Mouse (Mus musculus) embryo, embryonic 9.5 days (tissue): ENCODE measurements around the gene Trim2.

Experiments
- DNase-seq: peaks from one replicate; pipeline ENCODE4 v3.0.0-alpha.2; 2017; ENCODE audit errors: extremely low spot score

Gene Trim2

GRCm38 (mm10) chr3:84191141-84191881, 115.4 kb downstream of the Trim2 start:
- no peak for DNase-seq

GRCm38 (mm10) chr3:84190513-84191061, 116.1 kb downstream of the Trim2 start:
- peak; percentile 46 for DNase-seq

- no peak for DNase-seq
Measured at GRCm38 (mm10) chr3:84189629-84190173, 117.0 kb downstream of the Trim2 start.

- DNase-seq: no peak
Measured at GRCm38 (mm10) chr3:84181717-84182116, 125.0 kb downstream of the Trim2 start.

- no peak for DNase-seq
Measured at GRCm38 (mm10) chr3:84181102-84181501, 125.6 kb downstream of the Trim2 start.

GRCm38 (mm10) chr3:84180304-84180703, 126.4 kb downstream of the Trim2 start:
- DNase-seq: no peak

- no peak for DNase-seq
Measured at GRCm38 (mm10) chr3:84177834-84178233, 128.8 kb downstream of the Trim2 start.

- peak; percentile 69 for DNase-seq
Measured at GRCm38 (mm10) chr3:84175337-84176315, 131.1 kb downstream of the Trim2 start.

GRCm38 (mm10) chr3:84173581-84174154, 133.0 kb downstream of the Trim2 start, which contains the start of gene Gm6525:
Gm6525 (plus strand) TSS chr3:84174104.
- no peak for DNase-seq

GRCm38 (mm10) chr3:84172406-84172805, 134.3 kb downstream of the Trim2 start:
- DNase-seq: no peak

GRCm38 (mm10) chr3:84169393-84170005, 137.2 kb downstream of the Trim2 start:
- no peak for DNase-seq

GRCm38 (mm10) chr3:84168943-84169342, 137.7 kb downstream of the Trim2 start:
- no peak for DNase-seq

GRCm38 (mm10) chr3:84166073-84166472, 140.6 kb downstream of the Trim2 start:
- DNase-seq: no peak

GRCm38 (mm10) chr3:84165391-84165790, 141.3 kb downstream of the Trim2 start:
- DNase-seq: no peak

GRCm38 (mm10) chr3:84157559-84158350, 148.9 kb downstream of the Trim2 start:
- no peak for DNase-seq

- DNase-seq: no peak
Measured at GRCm38 (mm10) chr3:84157011-84157410, 149.7 kb downstream of the Trim2 start.

GRCm38 (mm10) chr3:84156105-84156504, 150.6 kb downstream of the Trim2 start:
- no peak for DNase-seq

- DNase-seq: peak; percentile 99
Measured at GRCm38 (mm10) chr3:84155558-84156006, 151.1 kb downstream of the Trim2 start, which contains the start of gene Mnd1. Mnd1 (minus strand) TSS chr3:84155786.

- no peak for DNase-seq
Measured at GRCm38 (mm10) chr3:84155146-84155545, 151.5 kb downstream of the Trim2 start.

GRCm38 (mm10) chr3:84154721-84155141, 151.9 kb downstream of the Trim2 start:
- DNase-seq: no peak
